ENCODE assay signal across 8 mouse cellular contexts in genomic region chr5:124030386-124031067, GRCm38 (mm10). TPM values are rescaled to one million over a fixed set of nuclear protein-coding genes. Genes with fewer than 3 reads are reported as not detected.
DNase-seq lines count a peak whose midpoint lies in the region; ATAC-seq and TF ChIP-seq lines count a peak whose summit lies in the region.

No protein-coding gene starts in this region.

- DNase-seq in heart, adult 8-10 months (ENCODE audit: low spot score), result no peak
- no peak for DNase-seq in G1E (ENCODE audit: low spot score)
- DNase-seq in limb, embryonic 14.5 days (ENCODE audit: low spot score), result no peak
- DNase-seq in urinary bladder, postnatal 4 days (ENCODE audit: low spot score in 2 of 2), result no peak
- no peak for DNase-seq in spleen, adult 12 weeks (ENCODE audit: low spot score)
- DNase-seq in gastrocnemius, postnatal 14 days, result no peak

- peak overlapping the region; percentile 95 for H3K9ac ChIP-seq in heart, embryonic 14.5 days (ENCODE audit: low read length)
- peak overlapping the region; percentile 96 for H3K9ac ChIP-seq in embryonic facial prominence, embryonic 13.5 days
- peak overlapping the region; percentile 89 for H3K9ac ChIP-seq in limb, embryonic 14.5 days (ENCODE audit: low read depth, low read length, severe bottlenecking)

- TF ChIP-seq CTCF in G1E (IDR thresholded peaks at IDR 0.05; ENCODE audit: low read depth, low read length), result no peak

- peak overlapping the region; percentile 84 to 97 for H3K27ac ChIP-seq in heart, embryonic 14.5 days (replicated peaks in 1 of 2; ENCODE audit: control insufficient read depth in 1 of 2, insufficient read depth in 1 of 2, low read depth in 2 of 2, low read length in 2 of 2)
- H3K27ac ChIP-seq in embryonic facial prominence, embryonic 13.5 days, result peak overlapping the region; percentile 93
- peak overlapping the region; percentile 91 for H3K27ac ChIP-seq in limb, embryonic 14.5 days (replicated peaks; ENCODE audit: low read depth, low read length)

- H3K36me3 ChIP-seq in heart, embryonic 14.5 days (ENCODE audit: control insufficient read depth, insufficient read depth, low read length), result 0 out of 2 replicates have a peak, but pooled peaks cover 2% of the 10 kb centered on the region
- H3K36me3 ChIP-seq in G1E (replicated peaks), result peaks cover 47% of the 10 kb centered on the region
- H3K36me3 ChIP-seq in embryonic facial prominence, embryonic 13.5 days, result peaks cover 10% of the 10 kb centered on the region; the same call in 1 of the 2 replicates
- peaks cover 8% of the 10 kb centered on the region; the same call in 1 of the 2 replicates for H3K36me3 ChIP-seq in limb, embryonic 14.5 days (ENCODE audit: control insufficient read depth, insufficient read depth, low read length)

- H3K4me2 ChIP-seq in heart, embryonic 14.5 days (ENCODE audit: low read length), result peak overlapping the region; percentile 81
- peak overlapping the region; percentile 88 for H3K4me2 ChIP-seq in embryonic facial prominence, embryonic 13.5 days
- H3K4me2 ChIP-seq in limb, embryonic 14.5 days (replicated peaks; ENCODE audit: low read depth, low read length, severe bottlenecking), result peak overlapping the region; percentile 84

- no peak for ATAC-seq in heart, embryonic 14.5 days (ENCODE audit: insufficient number of reproducible peaks, insufficient read depth, low FRiP score, low read depth)
- ATAC-seq in G1E (ENCODE audit: extremely low read depth, insufficient number of reproducible peaks, low FRiP score, poor library complexity, severe bottlenecking), result no peak
- ATAC-seq in embryonic facial prominence, embryonic 13.5 days (ENCODE audit: insufficient number of reproducible peaks, insufficient read depth, low FRiP score, low TSS enrichment, low read depth), result no peak
- ATAC-seq in limb, embryonic 14.5 days (ENCODE audit: low FRiP score, low read depth), result no peak

- H3K4me3 ChIP-seq in heart, embryonic 14.5 days (ENCODE audit: control insufficient read depth in 1 of 2, insufficient read depth in 1 of 2, low read depth in 1 of 2, low read length in 2 of 2), result peak overlapping the region; percentile 78
- H3K4me3 ChIP-seq in G1E (ENCODE audit: low read depth, low read length), result peak overlapping the region; percentile 93
- H3K4me3 ChIP-seq in embryonic facial prominence, embryonic 13.5 days, result peak overlapping the region; percentile 87
- H3K4me3 ChIP-seq in limb, embryonic 14.5 days (replicated peaks; ENCODE audit: low read length), result peak overlapping the region; percentile 93

- H3K27me3 ChIP-seq in heart, embryonic 14.5 days (ENCODE audit: control insufficient read depth, insufficient read depth, low read length), result no peaks in the 10 kb centered on the region
- no peaks in the 10 kb centered on the region for H3K27me3 ChIP-seq in G1E (ENCODE audit: insufficient read depth, low read length)
- no peaks in the 10 kb centered on the region for H3K27me3 ChIP-seq in embryonic facial prominence, embryonic 13.5 days
- no peaks in the 10 kb centered on the region for H3K27me3 ChIP-seq in limb, embryonic 14.5 days (ENCODE audit: control insufficient read depth, insufficient read depth, low read length)

- intact Hi-C loops in gastrocnemius, postnatal 14 days (cut with DNase I; ENCODE audit: low total_unique reads), result no loop called here

- no peak for TF ChIP-seq POLR2A in limb, embryonic 14.5 days (IDR thresholded peaks at IDR 0.05; ENCODE audit: borderline replicate concordance, extremely low read depth, insufficient read depth, insufficient read length)

- H3K4me1 ChIP-seq in heart, embryonic 14.5 days (ENCODE audit: control insufficient read depth in 2 of 2, insufficient read depth in 2 of 2, low read length in 2 of 2), result peaks cover 38 to 49% of the 10 kb centered on the region in 2 experiments
- peaks cover 74% of the 10 kb centered on the region for H3K4me1 ChIP-seq in G1E (ENCODE audit: insufficient read depth, low read depth, low read length)
- peaks cover 45% of the 10 kb centered on the region for H3K4me1 ChIP-seq in embryonic facial prominence, embryonic 13.5 days
- peaks cover 27% of the 10 kb centered on the region for H3K4me1 ChIP-seq in limb, embryonic 14.5 days (ENCODE audit: control insufficient read depth, insufficient read depth, low read length)

- no peaks in the 10 kb centered on the region for H3K9me3 ChIP-seq in heart, embryonic 14.5 days (ENCODE audit: control insufficient read depth, low read length)
- H3K9me3 ChIP-seq in G1E (replicated peaks), result no peaks in the 10 kb centered on the region
- no peaks in the 10 kb centered on the region for H3K9me3 ChIP-seq in embryonic facial prominence, embryonic 13.5 days
- H3K9me3 ChIP-seq in limb, embryonic 14.5 days (ENCODE audit: control insufficient read depth, low read length), result no peaks in the 10 kb centered on the region

- 16% methylated on average over 12 of the region's 12 CpGs for WGBS in heart, embryonic 14.5 days
- WGBS in embryonic facial prominence, embryonic 13.5 days, result 34% methylated on average over 12 of the region's 12 CpGs
- WGBS in limb, embryonic 14.5 days, result 55% methylated on average over 12 of the region's 12 CpGs

RNA-seq across cellular contexts. Expression of gene Vps37b, which starts 1.5 kb away (rescaled TPM):
- polyA plus RNA-seq in heart, embryonic 14.5 days (2014; fragmentation: Nextera tagmentation; extraction: Ambion mirVana), result 47.6 and 47.7 TPM in 2 replicates
- total RNA-seq in heart, adult 8-10 months (2022), result 10 to 100 TPM; 13.7 to 24.0 (median 16.5) TPM
- total RNA-seq in G1E (2014; fragmentation: Nextera tagmentation) (55.7 and 64.1 TPM in 2 replicates), G1E (2017) (26.2 and 27.5 TPM in 2 replicates)
- 135 and 192 TPM in 2 replicates for polyA plus RNA-seq in G1E (2012)
- 39.0 and 46.0 TPM in 2 replicates for polyA plus RNA-seq in embryonic facial prominence, embryonic 13.5 days (2015; fragmentation: Nextera tagmentation; extraction: Ambion mirVana)
- polyA plus RNA-seq in limb, embryonic 14.5 days (2012; rRNA removed), result 44.2 and 54.9 TPM in 2 replicates
- 29.3 and 34.4 TPM in 2 replicates for polyA plus RNA-seq in limb, embryonic 14.5 days (2014; fragmentation: Nextera tagmentation; extraction: Ambion mirVana)
- total RNA-seq in gastrocnemius, postnatal 14 days (2021), result 1 to 10 TPM; 6.3 to 7.8 TPM

RNA-seq across cellular contexts. Expression of gene Hip1r, which starts 57.1 kb away (rescaled TPM):
- 5.0 and 5.3 TPM in 2 replicates for polyA plus RNA-seq in heart, embryonic 14.5 days (2014; fragmentation: Nextera tagmentation; extraction: Ambion mirVana)
- total RNA-seq in heart, adult 8-10 months (2022), result 10 to 100 TPM; 11.5 to 15.5 (median 13.7) TPM
- 14.2 and 21.7 TPM in 2 replicates for total RNA-seq in G1E (2014; fragmentation: Nextera tagmentation)
- 5.6 and 7.9 TPM in 2 replicates for total RNA-seq in G1E (2017)
- 14.9 and 16.5 TPM in 2 replicates for polyA plus RNA-seq in G1E (2012)
- polyA plus RNA-seq in embryonic facial prominence, embryonic 13.5 days (2015; fragmentation: Nextera tagmentation; extraction: Ambion mirVana), result 9.6 and 12.3 TPM in 2 replicates
- 10.6 and 12.3 TPM in 2 replicates for polyA plus RNA-seq in limb, embryonic 14.5 days (2012; rRNA removed)
- polyA plus RNA-seq in limb, embryonic 14.5 days (2014; fragmentation: Nextera tagmentation; extraction: Ambion mirVana), result 8.7 and 9.9 TPM in 2 replicates
- total RNA-seq in gastrocnemius, postnatal 14 days (2021), result 10 to 100 TPM in 1 of 2 experiments, 1 to 10 TPM in 1; 7.2 to 11.1 TPM
